Mouse (Mus musculus) megakaryocyte, adult 5-6 weeks (primary cell): ENCODE measurements around the gene Fmn2. TPM values are rescaled to one million over a fixed set of nuclear protein-coding genes. Genes with fewer than 3 reads are reported as not detected.

Experiments used
- ATAC-seq: 2 replicates; pipeline ENCODE4 v1.8.0; 2016; ENCODE audit warnings: mild to moderate bottlenecking, inconsistent platforms; ENCODE audit not compliant: poor library complexity, severe bottlenecking
- total RNA-seq, 2 experiments: library from RNA; stranded (forward) in 1 of 2; stranded (reverse) in 1 of 2; fragments of 153-499, 151-499 nt in 1 of 2; fragments of 221-1000, 200-1000 nt in 1 of 2; gene quantifications; 2 replicates each; pipeline versions ENCODE4 v1.2.3 to v1.2.4; 2015 to 2017

Fmn2 gene
- not detected in 2 replicates for total RNA-seq (2015)
- not detected in 2 replicates for total RNA-seq (2017)

DNA sequence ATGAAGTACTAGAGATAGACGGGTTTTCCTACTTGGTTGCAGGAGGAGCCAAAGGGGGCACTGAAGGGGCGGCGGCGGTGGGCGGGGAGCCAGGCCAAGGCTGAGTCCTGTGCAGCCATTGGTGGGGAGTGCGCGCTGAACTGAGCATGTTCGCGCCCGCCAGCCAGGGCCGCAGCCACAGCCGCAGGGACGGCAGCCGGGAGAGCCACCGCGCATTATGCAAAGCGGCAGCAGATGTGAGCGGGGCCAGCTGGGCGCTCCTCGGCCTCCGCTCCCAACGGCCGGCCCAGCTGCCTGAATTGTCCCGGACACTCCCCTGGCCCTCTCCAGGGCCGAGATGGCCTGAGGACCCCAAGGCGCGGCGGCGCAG lies at the start of gene Fmn2:
Fmn2 (plus strand) TSS at position 165 of the 370 bp plus-strand sequence.
- peak; percentile 36 for ATAC-seq

GRCm38 (mm10) chr1:174455100-174455499 lies 46.5 kb upstream of the Fmn2 start:
- no peak for ATAC-seq

GRCm38 (mm10) chr1:174465385-174465784 lies 36.2 kb upstream of the Fmn2 start:
- ATAC-seq, result no peak

DNA sequence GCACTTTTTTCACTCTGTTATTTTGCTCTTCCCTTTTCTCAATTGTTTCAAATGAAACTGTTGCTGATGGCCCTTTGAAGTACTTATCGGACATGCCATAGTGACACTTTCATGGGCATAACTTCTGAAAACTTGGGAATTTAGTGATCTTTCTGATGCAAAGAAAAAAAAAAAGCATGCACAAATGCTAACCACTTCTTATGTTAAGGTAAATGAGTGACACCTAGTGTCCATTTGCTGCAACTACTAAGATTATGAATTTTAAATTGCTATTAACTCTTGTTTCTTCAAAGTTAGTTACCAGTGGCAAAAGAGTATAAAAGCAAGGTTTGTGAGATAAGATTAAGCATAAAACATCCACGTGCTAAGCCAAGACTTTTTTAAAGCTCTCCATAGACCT lies 35.4 kb upstream of the Fmn2 start:
- peak; percentile 53 for ATAC-seq

DNA sequence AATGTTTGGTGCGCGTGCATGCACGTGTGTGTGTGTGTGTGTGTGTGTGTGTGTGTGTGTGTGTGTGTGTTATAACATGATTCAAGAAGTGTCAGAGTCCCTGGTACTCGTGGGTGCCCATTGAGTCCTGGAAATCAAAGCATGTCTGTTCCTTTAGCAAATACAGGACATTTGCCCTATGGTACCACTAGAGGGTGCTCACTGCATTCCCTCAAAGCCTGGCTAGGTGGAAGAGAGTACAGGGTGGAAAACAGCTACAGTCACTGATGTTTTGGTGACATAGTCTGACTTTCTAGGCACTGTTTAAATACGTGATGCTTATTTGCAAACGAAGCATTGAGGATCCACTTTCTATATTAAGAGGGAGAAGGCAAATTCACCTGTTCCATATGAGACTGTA lies 31.9 kb upstream of the Fmn2 start:
- peak; percentile 83 for ATAC-seq

- ATAC-seq, result no peak
Measured at GRCm38 (mm10) chr1:174482567-174482966, 19.1 kb upstream of the Fmn2 start.

- no peak for ATAC-seq
Measured at GRCm38 (mm10) chr1:174500064-174500463, 1.6 kb upstream of the Fmn2 start.

DNA sequence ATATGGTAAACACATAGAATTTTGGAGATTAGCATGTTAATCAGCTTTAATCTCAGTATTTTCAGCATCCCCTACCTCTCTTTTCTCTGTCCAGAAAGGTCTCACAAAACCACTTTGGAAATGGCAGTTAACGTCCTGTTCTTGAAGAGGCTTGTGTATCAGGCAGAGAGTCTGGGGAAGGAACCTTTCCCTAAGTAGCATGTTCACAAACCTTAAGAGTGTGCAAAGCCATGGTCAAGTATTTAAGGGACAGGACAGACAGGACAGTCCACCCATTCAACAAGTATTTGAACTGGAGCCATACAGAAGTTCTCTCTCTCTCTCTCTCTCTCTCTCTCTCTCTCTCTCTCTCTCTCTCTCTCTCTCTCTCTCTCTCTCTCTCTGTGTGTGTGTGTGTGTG lies 614 bp upstream of the Fmn2 start:
- ATAC-seq, result no peak

DNA sequence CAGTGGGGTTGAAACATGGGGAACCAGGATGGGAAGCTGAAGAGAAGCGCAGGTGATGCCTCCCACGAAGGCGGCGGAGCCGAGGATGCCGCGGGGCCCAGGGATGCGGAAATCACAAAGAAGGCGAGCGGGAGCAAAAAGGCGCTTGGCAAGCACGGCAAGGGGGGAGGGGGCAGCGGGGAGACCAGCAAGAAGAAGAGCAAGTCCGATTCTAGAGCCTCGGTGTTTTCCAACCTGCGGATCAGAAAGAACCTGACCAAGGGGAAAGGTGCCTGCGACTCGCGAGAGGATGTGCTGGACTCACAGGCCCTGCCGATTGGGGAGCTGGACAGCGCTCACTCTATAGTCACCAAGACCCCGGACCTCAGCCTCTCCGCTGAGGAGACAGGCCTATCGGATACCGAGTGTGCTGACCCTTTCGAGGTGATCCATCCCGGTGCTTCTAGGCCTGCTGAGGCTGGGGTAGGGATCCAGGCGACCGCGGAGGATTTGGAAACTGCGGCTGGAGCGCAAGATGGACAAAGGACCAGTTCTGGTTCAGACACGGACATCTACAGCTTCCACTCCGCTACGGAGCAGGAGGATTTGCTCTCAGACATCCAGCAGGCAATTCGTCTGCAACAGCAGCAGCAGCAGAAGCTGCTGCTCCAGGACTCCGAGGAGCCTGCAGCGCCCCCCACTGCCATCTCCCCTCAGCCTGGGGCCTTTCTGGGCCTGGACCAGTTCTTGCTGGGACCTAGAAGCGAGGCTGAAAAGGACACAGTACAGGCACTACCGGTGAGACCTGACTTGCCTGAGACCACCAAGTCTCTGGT lies 613 bp downstream of the Fmn2 start:
- ATAC-seq, result 0 out of 2 replicates have a peak, but pooled peaks have one; percentile 8

DNA sequence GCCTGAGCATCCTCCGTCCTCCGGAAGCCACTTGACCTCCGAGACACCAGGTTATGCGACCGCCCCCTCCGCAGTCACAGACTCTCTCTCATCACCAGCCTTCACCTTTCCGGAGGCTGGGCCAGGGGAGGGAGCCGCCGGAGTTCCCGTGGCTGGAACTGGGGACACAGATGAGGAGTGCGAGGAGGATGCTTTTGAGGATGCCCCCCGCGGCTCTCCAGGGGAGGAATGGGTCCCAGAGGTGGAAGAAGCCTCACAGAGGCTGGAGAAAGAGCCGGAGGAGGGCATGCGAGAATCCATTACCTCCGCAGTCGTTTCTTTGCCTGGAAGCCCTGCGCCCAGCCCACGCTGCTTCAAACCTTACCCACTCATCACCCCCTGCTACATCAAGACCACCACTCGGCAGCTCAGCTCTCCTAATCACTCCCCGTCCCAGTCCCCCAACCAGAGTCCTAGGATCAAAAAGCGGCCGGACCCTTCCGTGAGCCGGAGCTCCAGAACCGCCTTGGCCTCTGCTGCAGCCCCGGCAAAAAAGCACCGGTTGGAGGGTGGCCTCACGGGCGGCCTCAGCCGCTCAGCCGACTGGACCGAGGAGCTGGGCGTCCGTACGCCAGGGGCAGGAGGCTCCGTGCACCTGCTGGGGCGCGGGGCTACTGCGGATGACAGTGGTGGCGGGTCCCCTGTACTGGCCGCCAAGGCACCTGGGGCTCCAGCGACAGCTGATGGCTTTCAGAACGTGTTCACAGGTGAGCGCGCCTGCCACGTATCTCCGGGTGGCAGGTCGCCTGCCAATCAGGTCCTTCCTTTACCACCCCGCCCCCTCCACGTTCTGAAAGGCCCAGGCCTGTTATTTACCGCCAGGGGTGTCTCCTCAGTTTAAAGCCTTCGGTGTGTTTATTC lies 1.5 kb downstream of the Fmn2 start:
- no peak for ATAC-seq

DNA sequence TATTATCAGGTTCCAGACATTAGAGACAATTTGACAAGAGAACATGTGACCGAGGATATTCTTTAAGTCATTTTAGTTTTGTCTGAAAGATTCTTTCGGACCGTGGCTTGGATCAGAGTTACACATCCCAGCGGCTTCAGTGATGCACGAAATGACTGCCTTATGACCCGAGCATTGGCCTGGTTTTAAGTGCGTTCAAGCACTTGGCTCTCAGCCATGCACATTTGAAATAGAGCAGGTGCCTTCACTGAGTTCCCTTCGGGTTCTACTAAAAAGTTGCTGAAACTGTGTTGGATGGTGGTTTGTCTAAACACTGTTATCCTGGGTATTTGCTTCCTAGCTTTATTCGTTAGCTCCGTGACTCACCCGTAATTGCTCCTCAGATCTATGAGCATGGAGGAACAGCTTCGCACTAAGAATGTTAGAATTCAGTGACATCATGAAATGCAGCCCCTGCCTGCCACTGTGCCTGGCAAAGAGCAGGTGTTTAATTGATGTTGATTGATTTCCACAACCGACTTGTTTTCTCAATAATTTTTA lies 7.0 kb downstream of the Fmn2 start:
- ATAC-seq, result no peak

DNA sequence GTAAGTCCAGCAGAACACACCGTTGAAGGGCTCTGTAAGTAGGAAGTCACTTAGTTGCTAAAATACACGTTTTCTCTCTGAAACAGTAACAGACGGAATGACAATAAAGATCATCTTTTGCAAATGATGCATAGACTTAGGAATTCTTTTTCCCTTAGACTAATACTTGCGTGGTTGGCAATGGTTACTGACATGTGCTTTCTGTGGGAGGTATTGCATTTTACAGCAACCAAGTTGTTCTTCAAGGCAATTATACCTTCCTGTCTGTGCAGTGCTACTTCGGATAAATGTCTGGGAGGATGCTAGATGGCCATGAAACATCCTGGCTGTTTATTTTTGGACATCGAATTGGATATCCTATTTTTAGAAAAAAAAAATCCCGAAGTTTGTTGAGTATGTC lies 11.8 kb downstream of the Fmn2 start:
- no peak for ATAC-seq

- no peak for ATAC-seq
Measured at GRCm38 (mm10) chr1:174521976-174522770, 20.5 kb downstream of the Fmn2 start.

- no peak for ATAC-seq
Measured at GRCm38 (mm10) chr1:174522809-174523511, 21.3 kb downstream of the Fmn2 start.

GRCm38 (mm10) chr1:174523512-174523828 lies 21.8 kb downstream of the Fmn2 start:
- ATAC-seq, result no peak

DNA sequence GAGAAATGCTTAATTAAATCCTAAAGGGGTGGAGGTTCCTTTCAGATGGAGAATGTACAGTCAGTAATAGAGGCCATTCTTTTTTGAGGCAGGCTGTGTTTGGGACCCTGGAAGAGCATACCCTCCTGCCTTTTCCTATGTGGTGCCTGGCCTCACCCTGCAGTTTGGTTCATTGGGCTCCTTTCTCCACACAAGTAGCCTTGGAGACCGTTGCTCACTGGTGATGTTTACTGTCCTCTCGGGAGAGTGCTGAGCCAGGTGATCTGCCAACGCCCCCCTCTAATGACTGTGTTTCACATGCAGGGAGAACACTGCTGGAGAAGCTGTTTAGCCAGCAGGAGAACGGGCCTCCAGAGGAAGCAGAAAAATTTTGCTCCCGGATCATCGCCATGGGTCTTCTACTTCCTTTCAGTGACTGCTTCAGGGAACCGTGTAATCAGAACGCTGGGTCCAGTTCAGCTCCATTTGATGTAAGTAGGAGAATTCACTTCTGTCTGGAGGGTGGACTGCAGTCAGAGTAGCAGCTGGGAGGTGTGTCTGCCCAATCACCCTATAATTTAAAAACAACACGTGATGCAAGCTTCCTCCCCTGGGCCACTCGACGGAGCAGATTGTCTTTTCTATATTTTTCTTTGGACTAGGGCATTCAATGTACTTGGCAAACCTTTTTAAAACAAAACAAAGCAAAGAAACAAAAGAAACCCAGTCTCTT lies 35.3 kb downstream of the Fmn2 start:
- no peak for ATAC-seq

DNA sequence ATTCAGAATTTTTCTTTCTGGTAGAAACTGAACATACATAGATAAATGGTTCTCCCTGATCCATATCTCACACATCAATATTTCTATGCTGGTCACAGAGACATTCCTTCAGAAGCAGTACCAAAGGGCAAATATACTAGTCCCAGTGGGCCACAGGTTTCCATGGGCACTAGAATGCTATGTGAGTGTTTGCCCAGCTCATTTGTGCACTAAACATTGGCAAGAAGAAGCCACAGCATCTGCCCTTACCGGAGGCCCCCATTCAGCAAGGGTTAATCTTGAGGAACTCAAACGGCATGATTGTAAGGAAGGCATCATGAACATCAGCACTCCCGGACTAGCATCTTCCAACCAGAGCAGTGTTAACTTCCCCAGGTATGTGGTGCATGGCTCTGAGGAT lies 35.9 kb downstream of the Fmn2 start:
- no peak for ATAC-seq

GRCm38 (mm10) chr1:174548291-174548690 lies 46.7 kb downstream of the Fmn2 start:
- ATAC-seq, result no peak

DNA sequence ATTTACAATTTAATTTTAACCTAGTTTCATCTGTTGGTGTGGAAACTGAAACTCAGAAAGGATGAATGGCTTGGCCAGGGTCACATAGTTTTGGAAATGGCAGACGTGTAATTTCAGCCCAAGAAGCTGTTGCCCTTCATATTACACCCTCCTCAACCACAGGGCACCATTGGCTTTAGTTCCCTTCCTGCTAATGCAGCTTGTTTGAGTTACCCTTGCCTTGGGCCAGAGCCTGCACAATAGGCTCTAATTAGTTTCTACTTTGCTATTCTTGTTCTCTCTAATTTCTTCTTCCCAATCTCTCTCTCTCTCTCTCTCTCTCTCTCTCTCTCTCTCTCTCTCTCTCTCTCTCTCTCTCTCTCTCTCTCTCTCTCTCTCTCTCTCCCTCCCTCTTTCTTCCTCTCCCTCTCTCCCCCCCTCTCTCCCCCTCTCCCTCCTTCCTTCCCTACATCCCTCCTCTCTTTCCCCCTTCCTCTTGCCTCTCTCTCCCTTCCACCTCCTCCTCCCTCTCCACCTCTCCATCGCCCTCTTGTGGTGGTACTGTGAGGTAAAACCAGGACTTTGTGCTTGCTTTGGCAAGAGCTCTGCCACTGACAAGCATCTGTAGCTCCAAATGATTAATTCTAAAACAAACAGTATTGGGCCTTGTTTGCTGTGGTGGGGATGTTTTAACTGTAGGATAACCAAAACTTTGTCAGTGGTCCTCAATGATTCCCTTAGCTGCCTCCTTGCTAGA lies 51.8 kb downstream of the Fmn2 start:
- ATAC-seq, result peak; percentile 44; the same call in 1 of the 2 replicates
